Mouse (Mus musculus) hindbrain, postnatal 0 days (tissue): Measurements from ENCODE around the gene Pigw. TPM values are rescaled to one million over a fixed set of nuclear protein-coding genes. Genes with fewer than 3 reads are reported as not detected.

Experiments
- ATAC-seq: fragments of 200-750 bp; cut with Nextera tagmentation; 2 replicates; pipeline ENCODE4 v1.8.0; 2017; ENCODE audit warnings: mild to moderate bottlenecking, moderate TSS enrichment, moderate library complexity
- DNase-seq: peaks from one replicate; pipeline ENCODE4 v3.0.0-alpha.2; 2015; ENCODE audit warnings: low spot score
- H3K27ac ChIP-seq: fragments of 300-500 bp; sonication (generic); 2 replicates; pipeline ENCODE4 v1.5.1; 2014; ENCODE audit warnings: mild to moderate bottlenecking
- H3K27me3 ChIP-seq: fragments of 300-500 bp; sonication (generic); 2 replicates; pipeline ENCODE4 v1.6.1; 2014; ENCODE audit warnings: low read length, mixed read lengths; ENCODE audit not compliant: insufficient read depth
- H3K36me3 ChIP-seq: fragments of 300-500 bp; sonication (generic); 2 replicates; pipeline ENCODE4 v1.6.1; 2014; ENCODE audit warnings: low read length, mixed read lengths; ENCODE audit not compliant: insufficient read depth
- H3K4me1 ChIP-seq: fragments of 300-500 bp; sonication (generic); 2 replicates; pipeline ENCODE4 v1.6.1; 2014; ENCODE audit warnings: antibody characterized with exemption, low read length, mixed read lengths; ENCODE audit not compliant: insufficient read depth
- H3K4me2 ChIP-seq: fragments of 300-500 bp; sonication (generic); 2 replicates; pipeline ENCODE4 v1.6.1; 2014; ENCODE audit warnings: low read depth, mild to moderate bottlenecking, low read length, moderate library complexity, mixed read lengths
- H3K4me3 ChIP-seq: fragments of 300-500 bp; sonication (generic); 2 replicates; pipeline ENCODE4 v1.5.1; 2014; ENCODE audit warnings: low read length
- H3K9ac ChIP-seq: fragments of 300-500 bp; sonication (generic); replicated peaks from 2 replicates; pipeline ENCODE4 v1.6.1; 2014; ENCODE audit warnings: mild to moderate bottlenecking, low read length, moderate library complexity, mixed read lengths
- H3K9me3 ChIP-seq: fragments of 300-500 bp; sonication (generic); 2 replicates; pipeline ENCODE4 v1.6.1; 2016; ENCODE audit warnings: low read length, mixed read lengths
- CTCF ChIP-seq: IDR thresholded peaks from 2 replicates; pipeline ENCODE4 v1.5.1; 2016; ENCODE audit warnings: antibody characterized with exemption, control low read depth, low read depth
- WGBS: fragments of 180-500 bp; shearing (Covaris S2); extraction: QIAGEN DNeasy Blood & Tissue Kit; methylation state at CpG from one replicate; pipeline ENCODE4 v1.1.7; 2014; 5-methylcytosine and 5-hydroxymethylcytosine counted together
- polyA plus RNA-seq: library from polyadenylated mRNA; unstranded; fragments of >200 nt; fragmentation: Nextera tagmentation; extraction: Ambion mirVana; gene quantifications from 2 replicates; pipeline ENCODE4 v1.2.1, GENCODE M21; 2015
- total RNA-seq: library from RNA; depleted of rRNA; stranded (reverse); fragments of >200 nt; gene quantifications from 2 replicates; pipeline ENCODE4 v1.2.3, GENCODE M21; 2014

The Pigw gene
- total and polyA plus RNA-seq, 2 experiments from 2014 or later = 1.6 to 1.9 TPM

- peak; percentile 91 for ATAC-seq
- peak; percentile 94 for DNase-seq
- H3K36me3 ChIP-seq = peaks cover 19% of the 10 kb centered on the region
- 4% methylated on average over 34 of the region's 34 CpGs for WGBS
- H3K4me2 ChIP-seq = peak within 1 kb of the TSS; percentile 91
- H3K27ac ChIP-seq = peak within 1 kb of the TSS; percentile 66; the same call in 1 of the 2 replicates
- peak within 1 kb of the TSS; percentile 82 for H3K9ac ChIP-seq
- peaks cover 3% of the 10 kb centered on the region; the same call in 1 of the 2 replicates for H3K27me3 ChIP-seq
- H3K4me1 ChIP-seq = no peaks in the 10 kb centered on the region
- H3K4me3 ChIP-seq = peak within 1 kb of the TSS; percentile 87
- H3K9me3 ChIP-seq = no peaks in the 10 kb centered on the region
- TF ChIP-seq CTCF = peak; percentile 41; the same call in 1 of the 2 replicates
Measured at GRCm38 (mm10) chr11:84916053-84916702, 36.1 kb upstream of the Pigw start, which contains the start of gene Znhit3. TSS of gene Znhit3 (minus strand) at chr11:84916366.

GRCm38 (mm10) chr11:84914673-84915072 lies 34.6 kb upstream of the Pigw start:
- no peak overlapping the region for H3K4me3 ChIP-seq
- WGBS = 82% methylated on average over 5 of the region's 5 CpGs

GRCm38 (mm10) chr11:84910411-84910810 lies 30.3 kb upstream of the Pigw start:
- no peak overlapping the region for H3K4me3 ChIP-seq
- H3K27ac ChIP-seq = no peak overlapping the region
- H3K4me1 ChIP-seq = no peaks in the 10 kb centered on the region
- WGBS = 45% methylated on average over 4 of the region's 4 CpGs
- no peaks in the 10 kb centered on the region for H3K27me3 ChIP-seq
- no peak overlapping the region for H3K9ac ChIP-seq
- no peak for ATAC-seq
- no peaks in the 10 kb centered on the region for H3K9me3 ChIP-seq
- no peak for TF ChIP-seq CTCF
- H3K36me3 ChIP-seq = peaks cover 65% of the 10 kb centered on the region
- no peak overlapping the region for H3K4me2 ChIP-seq
- no peak for DNase-seq

More at GRCm38 (mm10) chr11:84914673-84915072, 34.6 kb upstream of the Pigw start:
- Histone ChIP-seq H3K9me3 (no peaks in the 10 kb centered on the region), H3K4me2 (no peak overlapping the region), H3K27ac (no peak overlapping the region), H3K27me3 (peaks cover 1% of the 10 kb centered on the region; the same call in 1 of the 2 replicates), H3K4me1 (no peaks in the 10 kb centered on the region), H3K9ac (no peak overlapping the region), H3K36me3 (peaks cover 31% of the 10 kb centered on the region)
- ATAC-seq (no peak), DNase-seq (no peak)
- peak; percentile 26; the same call in 1 of the 2 replicates for TF ChIP-seq CTCF

GRCm38 (mm10) chr11:84908480-84908879 lies 28.4 kb upstream of the Pigw start:
- peaks cover 72% of the 10 kb centered on the region for H3K36me3 ChIP-seq

GRCm38 (mm10) chr11:84907081-84907480 lies 27.0 kb upstream of the Pigw start:
- Histone ChIP-seq H3K9me3 (no peaks in the 10 kb centered on the region), H3K36me3 (peaks cover 72% of the 10 kb centered on the region), H3K4me2 (no peak overlapping the region), H3K9ac (no peak overlapping the region), H3K27ac (no peak overlapping the region), H3K27me3 (no peaks in the 10 kb centered on the region), H3K4me3 (no peak overlapping the region), H3K4me1 (no peaks in the 10 kb centered on the region)
- DNase-seq (no peak), ATAC-seq (no peak)
- WGBS = 77% methylated on average over 3 of the region's 3 CpGs
- TF ChIP-seq CTCF = no peak

More at GRCm38 (mm10) chr11:84908480-84908879, 28.4 kb upstream of the Pigw start:
- no peak for TF ChIP-seq CTCF
- Histone ChIP-seq H3K27me3 (no peaks in the 10 kb centered on the region), H3K4me2 (no peak overlapping the region), H3K9me3 (no peaks in the 10 kb centered on the region), H3K4me3 (no peak overlapping the region), H3K9ac (no peak overlapping the region), H3K27ac (no peak overlapping the region), H3K4me1 (no peaks in the 10 kb centered on the region)
- DNase-seq (no peak), ATAC-seq (no peak)
- 93% methylated on average over 6 of the region's 6 CpGs for WGBS

GRCm38 (mm10) chr11:84904597-84905144 lies 24.6 kb upstream of the Pigw start:
- H3K27ac ChIP-seq = no peak overlapping the region
- TF ChIP-seq CTCF = no peak
- no peak overlapping the region for H3K4me2 ChIP-seq
- peaks cover 74% of the 10 kb centered on the region for H3K36me3 ChIP-seq
- H3K9me3 ChIP-seq = no peaks in the 10 kb centered on the region
- 85% methylated on average over 9 of the region's 9 CpGs for WGBS
- H3K9ac ChIP-seq = no peak overlapping the region
- no peak overlapping the region for H3K4me3 ChIP-seq
- H3K4me1 ChIP-seq = no peaks in the 10 kb centered on the region
- ATAC-seq (no peak), DNase-seq (no peak)
- H3K27me3 ChIP-seq = no peaks in the 10 kb centered on the region

GRCm38 (mm10) chr11:84893113-84893512 lies 13.0 kb upstream of the Pigw start:
- no peak overlapping the region for H3K9ac ChIP-seq
- WGBS = 92% methylated on average over 15 of the region's 15 CpGs
- ATAC-seq = no peak
- H3K9me3 ChIP-seq = no peaks in the 10 kb centered on the region
- no peak for TF ChIP-seq CTCF
- H3K27me3 ChIP-seq = no peaks in the 10 kb centered on the region
- H3K36me3 ChIP-seq = peaks cover 53% of the 10 kb centered on the region
- H3K4me1 ChIP-seq = no peaks in the 10 kb centered on the region
- H3K4me3 ChIP-seq = no peak overlapping the region
- no peak for DNase-seq
- H3K27ac ChIP-seq = no peak overlapping the region
- no peak overlapping the region for H3K4me2 ChIP-seq
